Mouse (Mus musculus) ES-Bruce4 (cell line): Measurements from ENCODE around the gene Znrd1as.

ENCODE experiments used
- CTCF ChIP-seq: IDR thresholded peaks from one replicate; pipeline ENCODE4 v1.8.1; 2011; ENCODE audit warnings: low read depth, low read length
- EP300 ChIP-seq: IDR thresholded peaks from 2 replicates; pipeline ENCODE4 v1.6.1; 2011; ENCODE audit warnings: low read depth, low read length; ENCODE audit not compliant: insufficient read depth
- POLR2A ChIP-seq: IDR thresholded peaks from one replicate; pipeline ENCODE4 v1.8.1; 2011; ENCODE audit warnings: low read length; ENCODE audit not compliant: insufficient read depth

- TF ChIP-seq EP300 (no peak), POLR2A (no peak), CTCF (no peak)
Observed at GRCm38 (mm10) chr17:36922715-36923114, 35.7 kb upstream of the Znrd1as start.
